Mouse (Mus musculus): ENCODE measurements around the gene Gm4952. TPM values are rescaled to one million over a fixed set of nuclear protein-coding genes. Genes with fewer than 3 reads are reported as not detected.

The Gm4952 gene
- polyA plus RNA-seq, 1 experiment from 2014 or later, result not detected

DNA sequence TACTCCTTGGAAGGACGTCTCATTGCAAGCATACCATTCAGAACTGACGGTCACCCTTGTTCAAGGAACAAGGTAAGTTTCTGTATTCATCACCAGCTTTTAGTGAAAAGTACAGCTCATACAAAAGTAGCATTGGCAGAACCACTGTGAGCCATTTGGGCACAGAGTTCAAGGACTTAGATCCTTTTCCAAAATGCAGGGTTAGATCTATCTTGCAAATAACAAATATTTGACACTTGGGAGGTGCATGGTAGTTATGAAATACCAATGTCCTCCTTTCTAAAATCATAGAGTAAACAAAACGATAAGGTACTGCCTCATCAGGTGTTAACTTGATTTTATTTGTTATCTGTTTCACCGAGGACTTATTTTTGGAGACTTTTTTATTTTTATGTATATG, 71.3 kb downstream of the Gm4952 start:
- WGBS, result 81% methylated on average over 4 of the region's 4 CpGs
- no peak for ATAC-seq (ENCODE audit: insufficient number of reproducible peaks, low FRiP score, low TSS enrichment, low read depth)
- Histone ChIP-seq H3K27ac (replicated peaks; ENCODE audit: low read depth, low read length) (no peak overlapping the region), H3K9ac (ENCODE audit: low read length) (no peak overlapping the region), H3K27me3 (ENCODE audit: control insufficient read depth, insufficient read depth, low read length) (no peaks in the 10 kb centered on the region), H3K36me3 (ENCODE audit: control insufficient read depth, insufficient read depth, low read length) (no peaks in the 10 kb centered on the region), H3K4me3 (ENCODE audit: low read depth, low read length) (no peak overlapping the region), H3K4me1 (ENCODE audit: control insufficient read depth, insufficient read depth, low read length) (no peaks in the 10 kb centered on the region), H3K4me2 (ENCODE audit: low read depth, severe bottlenecking) (no peak overlapping the region), H3K9me3 (ENCODE audit: control insufficient read depth, low read length) (no peaks in the 10 kb centered on the region)
- no peak for DNase-seq (ENCODE audit: low spot score)

DNA sequence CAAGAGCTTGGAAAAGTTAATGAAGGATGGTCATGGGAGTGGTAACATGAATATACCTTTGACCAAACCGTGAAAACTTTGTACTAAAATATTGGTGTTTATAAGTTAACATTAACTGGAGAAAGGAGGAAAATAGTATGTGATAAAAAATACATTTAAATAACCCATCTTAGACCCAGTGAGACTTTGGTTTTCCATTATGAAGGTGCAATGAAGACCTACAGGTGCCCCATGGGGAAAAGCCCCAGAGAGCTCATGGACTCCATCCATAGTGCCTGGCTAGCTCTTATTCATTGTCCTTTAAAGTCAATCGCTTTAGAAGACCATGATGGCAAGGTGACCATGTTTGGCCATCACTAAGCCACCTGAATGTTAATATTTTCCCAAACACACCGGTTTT, 78.0 kb downstream of the Gm4952 start, which contains the start of gene Olfr1443:
Gene Olfr1443, plus strand, starts transcription at position 301 of the 400 bp plus-strand sequence.
- WGBS, result 68% methylated on average over 3 of the region's 3 CpGs
- H3K36me3 ChIP-seq (ENCODE audit: control insufficient read depth, insufficient read depth, low read length), result no peaks in the 10 kb centered on the region
- no peak for ATAC-seq (ENCODE audit: insufficient number of reproducible peaks, low FRiP score, low TSS enrichment, low read depth)
- H3K4me3 ChIP-seq (ENCODE audit: low read depth, low read length), result no peak within 1 kb of the TSS
- H3K27ac ChIP-seq (replicated peaks; ENCODE audit: low read depth, low read length), result no peak within 1 kb of the TSS
- H3K27me3 ChIP-seq (ENCODE audit: control insufficient read depth, insufficient read depth, low read length), result no peaks in the 10 kb centered on the region
- DNase-seq (ENCODE audit: low spot score), result no peak
- H3K4me2 ChIP-seq (ENCODE audit: low read depth, severe bottlenecking), result no peak within 1 kb of the TSS
- no peak within 1 kb of the TSS for H3K9ac ChIP-seq (ENCODE audit: low read length)
- no peaks in the 10 kb centered on the region for H3K4me1 ChIP-seq (ENCODE audit: control insufficient read depth, insufficient read depth, low read length)
- H3K9me3 ChIP-seq (ENCODE audit: control insufficient read depth, low read length), result no peaks in the 10 kb centered on the region; the same call in 1 of the 2 replicates

Other genes starting within 250 kb of the Gm4952 start
- gene Olfr1440, start 212.7 kb upstream of the Gm4952 start, polyA plus RNA-seq (2014; fragmentation: Nextera tagmentation; extraction: Ambion mirVana), result not detected in 2 replicates
- not detected in 2 replicates for gene Olfr1441, start 182.5 kb upstream of the Gm4952 start, polyA plus RNA-seq (2014; fragmentation: Nextera tagmentation; extraction: Ambion mirVana)
- gene Pfpl, start 172.1 kb upstream of the Gm4952 start, polyA plus RNA-seq (2014; fragmentation: Nextera tagmentation; extraction: Ambion mirVana), result not detected in 2 replicates
- 0.10 and 0.17 TPM in 2 replicates for gene Mpeg1, start 139.2 kb upstream of the Gm4952 start, polyA plus RNA-seq (2014; fragmentation: Nextera tagmentation; extraction: Ambion mirVana)
- gene Dtx4, start 98.5 kb upstream of the Gm4952 start, polyA plus RNA-seq (2014; fragmentation: Nextera tagmentation; extraction: Ambion mirVana), result 2.5 and 2.7 TPM in 2 replicates
- gene Fam111a, start 54.2 kb upstream of the Gm4952 start, polyA plus RNA-seq (2014; fragmentation: Nextera tagmentation; extraction: Ambion mirVana), result 24.9 and 26.5 TPM in 2 replicates
- gene Glyat, start 33.3 kb downstream of the Gm4952 start, polyA plus RNA-seq (2014; fragmentation: Nextera tagmentation; extraction: Ambion mirVana), result not detected in 2 replicates
- not detected in 2 replicates for gene Olfr1442, start 70.5 kb downstream of the Gm4952 start, polyA plus RNA-seq (2014; fragmentation: Nextera tagmentation; extraction: Ambion mirVana)
- gene Olfr1443, start 78.1 kb downstream of the Gm4952 start, polyA plus RNA-seq (2014; fragmentation: Nextera tagmentation; extraction: Ambion mirVana), result not detected in 2 replicates
- not detected in 2 replicates for gene Keg1, start 95.8 kb downstream of the Gm4952 start, polyA plus RNA-seq (2014; fragmentation: Nextera tagmentation; extraction: Ambion mirVana)
- 0.64 and 1.2 TPM in 2 replicates for gene Cntf, start 165.7 kb downstream of the Gm4952 start, polyA plus RNA-seq (2014; fragmentation: Nextera tagmentation; extraction: Ambion mirVana)
- gene Zfp91, start 196.2 kb downstream of the Gm4952 start, polyA plus RNA-seq (2014; fragmentation: Nextera tagmentation; extraction: Ambion mirVana), result 10.4 and 10.8 TPM in 2 replicates
- gene Lpxn, start 196.2 kb downstream of the Gm4952 start, polyA plus RNA-seq (2014; fragmentation: Nextera tagmentation; extraction: Ambion mirVana), result 0.58 and 1.4 TPM in 2 replicates
- not detected in 2 replicates for gene Gm5244, start 246.7 kb downstream of the Gm4952 start, polyA plus RNA-seq (2014; fragmentation: Nextera tagmentation; extraction: Ambion mirVana)